Mouse (Mus musculus) hindbrain, embryonic 10.5 days (tissue): ENCODE measurements at regions not wholly inside any gene's neighbourhood (a gene's known extent, or its start where the extent isn't known, plus 50 kb on each side); places are given as distances from the start of the nearest gene placed in this dataset.

Source experiments
- DNase-seq: peaks from one replicate; pipeline ENCODE4 v3.0.0-alpha.2; 2017; ENCODE audit warnings: low spot score
- H3K27ac ChIP-seq: fragments of 300-500 bp; sonication (generic); 2 replicates; pipeline ENCODE4 v1.5.1; 2016; ENCODE audit warnings: mild to moderate bottlenecking, moderate library complexity
- H3K27me3 ChIP-seq: fragments of 300-500 bp; sonication (generic); 2 replicates; pipeline ENCODE4 v1.6.1; 2016; ENCODE audit warnings: mild to moderate bottlenecking; ENCODE audit not compliant: poor library complexity, insufficient read depth, severe bottlenecking
- H3K36me3 ChIP-seq: fragments of 300-500 bp; sonication (generic); 2 replicates; pipeline ENCODE4 v1.6.1; 2016; ENCODE audit warnings: mild to moderate bottlenecking, moderate library complexity
- H3K4me1 ChIP-seq: fragments of 300-500 bp; sonication (generic); replicated peaks from 2 replicates; pipeline ENCODE4 v1.6.1; 2016; ENCODE audit warnings: mild to moderate bottlenecking
- H3K4me3 ChIP-seq: fragments of 300-500 bp; sonication (generic); 2 replicates; pipeline ENCODE4 v1.5.1; 2016; ENCODE audit warnings: mild to moderate bottlenecking, moderate library complexity
- H3K9me3 ChIP-seq: fragments of 300-500 bp; sonication (generic); 2 replicates; pipeline ENCODE4 v1.6.1; 2016; ENCODE audit warnings: mild to moderate bottlenecking, moderate library complexity
- WGBS: fragments of 180-500 bp; shearing (Covaris S2); methylation state at CpG from one replicate; pipeline ENCODE4 v1.1.7; 2016; 5-methylcytosine and 5-hydroxymethylcytosine counted together

DNA sequence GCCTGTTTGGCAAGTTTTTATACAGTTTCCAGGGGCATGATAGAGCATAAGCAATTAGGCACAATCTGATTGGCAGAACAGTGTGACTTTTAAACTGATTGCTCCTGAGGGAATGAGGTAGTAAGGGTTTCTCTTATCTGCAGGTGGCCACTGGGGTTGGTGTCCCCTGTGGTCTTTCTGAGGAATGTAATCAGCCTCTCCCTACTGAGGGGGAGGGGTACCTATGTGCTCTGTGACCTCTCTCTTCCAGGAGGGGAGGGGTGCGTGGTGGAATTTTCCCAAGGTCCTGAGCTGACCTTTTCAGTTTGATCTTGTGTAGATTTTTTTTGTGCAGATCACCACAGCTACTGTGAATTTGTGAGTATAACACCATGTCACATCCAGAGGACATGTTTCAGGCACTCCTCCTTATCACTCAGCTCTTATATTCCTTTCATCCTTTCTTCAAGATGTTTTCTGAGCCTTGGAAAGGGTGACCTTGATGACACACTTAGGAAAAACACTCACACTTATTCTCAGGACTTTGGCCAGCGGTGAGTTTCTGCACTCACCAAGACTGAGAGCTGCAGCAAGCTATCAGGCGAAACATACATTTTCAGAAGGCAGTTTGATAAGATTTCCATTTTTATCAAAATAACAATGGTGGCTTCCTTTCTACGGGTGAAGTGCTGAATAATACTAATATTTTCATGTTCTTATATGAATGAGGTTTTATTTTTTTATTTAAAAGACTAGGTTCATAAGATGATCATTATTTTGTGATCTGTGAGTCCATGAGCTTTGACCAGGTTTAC lies 238.7 kb upstream of the Mmadhc start:
- no peak overlapping the region for H3K4me3 ChIP-seq
- WGBS = 84% methylated on average over 4 of the region's 4 CpGs
- H3K27me3 ChIP-seq = no peaks in the 10 kb centered on the region
- H3K36me3 ChIP-seq = no peaks in the 10 kb centered on the region
- H3K27ac ChIP-seq = no peak overlapping the region
- H3K9me3 ChIP-seq = no peaks in the 10 kb centered on the region
- H3K4me1 ChIP-seq = no peaks in the 10 kb centered on the region
- DNase-seq = no peak

DNA sequence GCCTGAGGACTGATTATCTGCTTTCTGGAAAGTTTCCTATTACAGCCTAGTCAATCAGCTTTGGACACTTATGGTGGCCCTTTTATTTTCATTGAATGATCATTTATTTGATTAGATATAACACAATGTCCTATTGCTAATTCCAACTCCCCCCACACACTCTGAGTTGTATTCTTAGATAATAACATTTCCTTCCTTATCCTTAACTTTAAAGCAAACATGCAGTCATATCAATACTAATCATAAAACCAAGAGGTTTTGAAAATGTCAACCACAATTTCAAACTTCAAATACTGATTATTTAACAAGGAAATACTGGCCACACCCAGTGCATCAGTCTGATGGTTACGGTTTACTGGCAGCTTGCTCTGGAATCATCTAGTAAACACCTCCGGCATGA lies 237.1 kb upstream of the Mmadhc start:
- Histone ChIP-seq H3K9me3 (no peaks in the 10 kb centered on the region), H3K27ac (no peak overlapping the region), H3K36me3 (no peaks in the 10 kb centered on the region), H3K4me3 (no peak overlapping the region), H3K4me1 (no peaks in the 10 kb centered on the region), H3K27me3 (no peaks in the 10 kb centered on the region)
- WGBS = 96% methylated on average over 2 of the region's 2 CpGs
- DNase-seq = no peak

DNA sequence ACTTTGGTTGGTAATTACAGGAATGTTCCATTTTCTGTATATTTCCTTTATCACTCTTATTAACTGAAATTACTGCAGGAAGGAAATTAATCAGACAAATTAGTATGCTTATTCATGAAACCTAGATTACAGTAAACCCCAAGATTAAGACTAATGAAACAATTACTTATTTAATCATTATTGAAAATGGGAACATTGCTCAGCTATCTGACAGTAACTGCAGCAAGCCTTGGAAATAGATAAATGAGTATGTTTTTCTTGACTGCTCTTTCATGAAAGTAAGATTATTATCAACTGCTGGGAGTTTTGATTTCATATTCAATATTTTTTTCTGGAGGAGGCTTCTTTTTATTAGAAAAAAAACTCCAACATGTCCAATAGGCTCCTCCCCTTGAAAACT lies 230.8 kb upstream of the Mmadhc start:
- H3K27me3 ChIP-seq = no peaks in the 10 kb centered on the region
- no peaks in the 10 kb centered on the region for H3K4me1 ChIP-seq
- no peaks in the 10 kb centered on the region for H3K9me3 ChIP-seq
- H3K27ac ChIP-seq = no peak overlapping the region
- DNase-seq = no peak
- no peak overlapping the region for H3K4me3 ChIP-seq
- no peaks in the 10 kb centered on the region for H3K36me3 ChIP-seq

DNA sequence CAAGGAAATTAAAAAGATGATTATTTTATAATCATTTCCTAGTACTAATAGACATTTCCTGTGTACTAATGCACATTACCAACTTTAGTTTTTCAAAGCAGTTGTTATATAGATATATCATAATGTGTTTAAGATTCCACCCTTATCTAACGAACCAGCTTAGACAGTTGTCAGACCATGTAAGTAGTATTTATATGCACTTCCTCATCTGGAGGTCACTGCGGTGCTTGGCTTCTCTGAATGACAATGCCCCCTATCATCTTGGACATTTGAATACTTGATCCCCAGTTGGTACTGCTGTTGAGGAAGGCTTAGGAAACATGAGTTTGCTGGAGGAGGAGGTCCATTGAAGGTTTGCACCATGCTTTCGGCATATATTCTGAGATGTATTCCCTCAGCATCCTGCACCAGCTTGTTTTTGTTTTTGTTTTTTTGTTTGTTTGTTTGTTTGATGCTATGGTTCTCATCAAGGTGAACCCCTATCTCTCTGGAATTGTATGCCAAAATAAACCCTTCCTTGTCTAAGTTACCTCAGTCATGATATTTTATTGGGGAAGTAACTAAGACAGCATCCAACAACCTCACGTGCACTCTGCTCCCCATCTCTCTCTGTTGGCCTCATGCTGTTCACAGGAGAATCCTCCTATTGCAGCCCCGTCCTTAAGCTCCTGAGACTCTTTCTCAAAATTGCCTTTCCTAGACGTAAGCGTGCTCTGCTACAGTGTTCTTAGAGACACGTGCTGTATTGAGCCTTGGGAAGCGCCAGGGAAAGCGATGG lies 228.4 kb upstream of the Mmadhc start:
- DNase-seq = no peak
- H3K27me3 ChIP-seq = no peaks in the 10 kb centered on the region
- no peaks in the 10 kb centered on the region for H3K9me3 ChIP-seq
- no peak overlapping the region for H3K4me3 ChIP-seq
- 91% methylated on average over 10 of the region's 10 CpGs for WGBS
- peaks cover 6% of the 10 kb centered on the region; the same call in 1 of the 2 replicates for H3K4me1 ChIP-seq
- H3K36me3 ChIP-seq = no peaks in the 10 kb centered on the region
- no peak overlapping the region for H3K27ac ChIP-seq

DNA sequence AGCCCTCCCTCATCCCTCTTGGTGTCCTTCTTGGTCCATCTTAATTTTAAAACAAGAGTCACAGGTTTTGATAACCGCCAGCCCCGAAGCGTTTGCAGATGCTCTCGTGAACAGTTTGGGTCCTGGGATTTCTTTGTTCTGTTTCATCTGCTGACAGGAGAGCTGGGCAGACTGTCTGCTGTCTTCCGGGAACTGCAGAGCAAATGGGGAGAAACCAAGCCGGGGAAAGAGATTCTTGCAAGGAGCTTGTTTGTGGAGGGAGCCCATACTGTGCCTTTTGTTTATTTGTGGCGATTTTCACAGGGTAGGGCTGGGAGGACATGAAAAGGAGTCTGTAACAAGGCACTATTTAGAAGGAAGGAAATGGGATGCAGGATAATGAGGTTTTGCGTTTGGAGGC lies 223.6 kb upstream of the Mmadhc start:
- 17% methylated on average over 8 of the region's 8 CpGs for WGBS
- no peaks in the 10 kb centered on the region for H3K9me3 ChIP-seq
- no peaks in the 10 kb centered on the region for H3K36me3 ChIP-seq
- no peak for DNase-seq
- H3K27me3 ChIP-seq = no peaks in the 10 kb centered on the region
- H3K4me3 ChIP-seq = no peak overlapping the region
- H3K4me1 ChIP-seq = peaks cover 11% of the 10 kb centered on the region; the same call in 1 of the 2 replicates
- H3K27ac ChIP-seq = peak overlapping the region; percentile 63

DNA sequence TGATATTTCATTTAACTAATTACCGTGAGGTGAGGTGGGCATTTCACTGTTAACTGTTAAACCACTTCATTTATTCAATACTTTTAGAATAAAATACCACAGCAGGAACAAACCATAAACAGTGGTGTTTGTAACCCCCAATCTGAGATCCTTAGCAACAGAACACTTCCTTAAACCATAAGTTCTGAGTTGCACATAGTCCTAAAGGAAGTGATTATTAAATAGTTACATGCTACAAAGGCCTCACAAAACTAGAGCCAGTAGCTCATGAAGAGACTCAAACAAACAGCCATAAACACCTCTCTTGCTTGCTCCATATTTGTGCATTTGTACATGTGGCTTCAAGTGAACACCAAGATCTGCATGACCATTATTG lies 222.5 kb upstream of the Mmadhc start:
- DNase-seq = no peak
- Histone ChIP-seq H3K4me1 (peaks cover 11% of the 10 kb centered on the region; the same call in 1 of the 2 replicates), H3K27ac (no peak overlapping the region), H3K36me3 (no peaks in the 10 kb centered on the region), H3K4me3 (no peak overlapping the region), H3K27me3 (no peaks in the 10 kb centered on the region), H3K9me3 (no peaks in the 10 kb centered on the region)
- WGBS = 74% methylated on average over 1 of the region's 1 CpGs

DNA sequence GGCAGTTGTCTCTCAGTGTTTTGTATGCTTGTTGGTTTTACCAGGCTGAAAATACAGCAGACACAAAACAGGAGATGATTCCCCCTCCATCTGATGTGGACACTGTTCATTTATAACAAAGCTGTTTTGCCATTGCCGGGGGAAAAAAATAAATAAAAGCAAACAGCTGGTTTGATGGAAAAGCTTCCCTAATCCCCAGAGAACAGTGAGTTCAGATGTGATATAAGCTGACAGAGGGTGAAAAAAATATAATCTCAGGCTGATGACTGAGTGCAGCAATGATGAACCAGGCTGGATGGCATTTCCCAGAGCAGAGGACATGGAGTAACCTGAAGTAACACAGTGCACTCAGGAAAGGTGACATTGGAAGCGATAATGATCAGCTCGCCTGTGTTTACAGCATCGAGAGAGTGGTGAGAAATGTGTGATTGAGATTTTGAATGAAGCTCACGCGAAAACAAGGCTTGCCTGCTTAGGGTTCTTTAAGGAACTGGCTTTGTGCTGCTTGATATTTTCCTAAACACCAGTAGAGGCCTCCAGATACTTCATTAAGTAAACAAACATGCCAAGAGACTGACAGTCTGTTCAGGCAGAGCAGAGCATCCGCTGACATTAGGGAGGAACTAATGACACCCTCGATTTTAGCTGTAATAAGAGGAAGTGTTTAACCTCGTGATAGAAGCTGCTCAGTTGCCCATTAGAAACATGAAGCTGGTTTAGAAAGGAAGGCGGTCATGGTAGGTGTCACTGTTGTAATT lies 221.9 kb upstream of the Mmadhc start:
- DNase-seq = no peak
- 69% methylated on average over 10 of the region's 10 CpGs for WGBS
- 0 out of 2 replicates have a peak overlapping the region, but pooled peaks have one; percentile 35 for H3K27ac ChIP-seq

DNA sequence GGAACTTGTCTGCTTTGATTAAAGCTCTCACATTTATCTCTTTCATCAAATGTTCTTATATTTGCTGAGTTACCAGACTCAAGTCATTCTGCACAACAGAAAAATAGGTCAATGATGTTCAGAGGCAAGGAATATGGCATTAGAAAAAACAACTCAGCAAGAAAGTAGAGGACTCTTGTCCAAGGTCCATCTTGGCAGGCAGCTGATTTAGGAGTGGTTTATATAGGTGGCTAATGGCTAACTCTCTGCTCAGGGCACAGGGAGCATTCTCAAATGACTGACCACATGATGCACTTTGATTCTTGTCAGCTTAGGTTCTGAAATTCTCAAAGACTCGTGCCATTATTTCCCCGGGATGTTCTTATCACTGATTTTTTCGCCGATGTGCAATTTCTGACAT lies 216.7 kb upstream of the Mmadhc start:
- H3K4me3 ChIP-seq = no peak overlapping the region
- no peak overlapping the region for H3K27ac ChIP-seq
- H3K4me1 ChIP-seq = no peaks in the 10 kb centered on the region
- no peak for DNase-seq
- H3K9me3 ChIP-seq = peaks cover 3% of the 10 kb centered on the region; the same call in 1 of the 2 replicates
- H3K36me3 ChIP-seq = no peaks in the 10 kb centered on the region
- 92% methylated on average over 4 of the region's 4 CpGs for WGBS
- no peaks in the 10 kb centered on the region for H3K27me3 ChIP-seq

More for the DNA sequence above, 221.9 kb upstream of the Mmadhc start:
- H3K36me3 ChIP-seq = no peaks in the 10 kb centered on the region
- H3K4me1 ChIP-seq = peaks cover 11% of the 10 kb centered on the region; the same call in 1 of the 2 replicates
- no peaks in the 10 kb centered on the region for H3K9me3 ChIP-seq
- H3K4me3 ChIP-seq = no peak overlapping the region
- no peaks in the 10 kb centered on the region for H3K27me3 ChIP-seq

DNA sequence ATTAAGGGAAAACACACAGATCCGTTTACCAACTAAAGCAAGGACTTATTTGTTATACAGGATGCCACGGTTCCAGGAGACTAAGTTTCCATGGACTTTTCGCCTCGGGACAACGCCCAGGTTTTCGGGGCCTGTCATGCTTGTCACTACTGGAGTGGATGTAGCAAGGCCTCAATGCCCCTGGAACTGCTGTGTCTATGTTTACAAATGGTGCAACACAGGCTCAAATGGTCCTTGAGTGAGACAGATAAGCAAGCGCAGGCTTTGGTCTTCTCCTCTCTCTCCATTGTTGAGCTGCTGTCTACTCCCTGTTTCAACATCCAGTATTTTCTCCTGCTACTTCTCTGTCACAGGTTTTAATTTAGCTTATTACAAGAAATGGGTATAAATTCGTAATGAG lies 202.1 kb upstream of the Mmadhc start:
- no peak overlapping the region for H3K27ac ChIP-seq
- H3K4me1 ChIP-seq = no peaks in the 10 kb centered on the region
- WGBS = 91% methylated on average over 8 of the region's 8 CpGs
- no peak for DNase-seq
- no peaks in the 10 kb centered on the region for H3K9me3 ChIP-seq
- H3K4me3 ChIP-seq = no peak overlapping the region
- no peaks in the 10 kb centered on the region for H3K36me3 ChIP-seq
- H3K27me3 ChIP-seq = no peaks in the 10 kb centered on the region

DNA sequence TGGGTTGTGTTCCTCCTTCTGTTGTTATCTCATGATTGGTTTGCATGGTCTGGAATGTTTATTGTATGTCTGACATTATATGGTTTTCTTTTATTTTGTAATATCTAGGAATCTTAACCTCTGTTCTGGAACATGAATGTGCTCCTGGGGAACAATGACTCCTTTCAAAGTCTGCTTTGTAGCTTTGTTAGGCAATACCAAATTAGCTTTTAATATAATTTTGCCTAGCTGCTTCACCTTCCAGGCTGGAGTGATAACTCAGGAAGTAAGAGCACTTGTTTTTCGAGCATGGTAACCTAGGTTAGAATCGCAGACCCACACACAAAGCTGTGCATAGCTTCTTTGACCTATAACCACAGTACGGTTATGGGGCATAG lies 199.4 kb upstream of the Mmadhc start:
- Histone ChIP-seq H3K9me3 (no peaks in the 10 kb centered on the region), H3K36me3 (no peaks in the 10 kb centered on the region), H3K27ac (no peak overlapping the region), H3K4me3 (no peak overlapping the region), H3K4me1 (no peaks in the 10 kb centered on the region), H3K27me3 (no peaks in the 10 kb centered on the region)
- no peak for DNase-seq
- WGBS = 86% methylated on average over 3 of the region's 3 CpGs

DNA sequence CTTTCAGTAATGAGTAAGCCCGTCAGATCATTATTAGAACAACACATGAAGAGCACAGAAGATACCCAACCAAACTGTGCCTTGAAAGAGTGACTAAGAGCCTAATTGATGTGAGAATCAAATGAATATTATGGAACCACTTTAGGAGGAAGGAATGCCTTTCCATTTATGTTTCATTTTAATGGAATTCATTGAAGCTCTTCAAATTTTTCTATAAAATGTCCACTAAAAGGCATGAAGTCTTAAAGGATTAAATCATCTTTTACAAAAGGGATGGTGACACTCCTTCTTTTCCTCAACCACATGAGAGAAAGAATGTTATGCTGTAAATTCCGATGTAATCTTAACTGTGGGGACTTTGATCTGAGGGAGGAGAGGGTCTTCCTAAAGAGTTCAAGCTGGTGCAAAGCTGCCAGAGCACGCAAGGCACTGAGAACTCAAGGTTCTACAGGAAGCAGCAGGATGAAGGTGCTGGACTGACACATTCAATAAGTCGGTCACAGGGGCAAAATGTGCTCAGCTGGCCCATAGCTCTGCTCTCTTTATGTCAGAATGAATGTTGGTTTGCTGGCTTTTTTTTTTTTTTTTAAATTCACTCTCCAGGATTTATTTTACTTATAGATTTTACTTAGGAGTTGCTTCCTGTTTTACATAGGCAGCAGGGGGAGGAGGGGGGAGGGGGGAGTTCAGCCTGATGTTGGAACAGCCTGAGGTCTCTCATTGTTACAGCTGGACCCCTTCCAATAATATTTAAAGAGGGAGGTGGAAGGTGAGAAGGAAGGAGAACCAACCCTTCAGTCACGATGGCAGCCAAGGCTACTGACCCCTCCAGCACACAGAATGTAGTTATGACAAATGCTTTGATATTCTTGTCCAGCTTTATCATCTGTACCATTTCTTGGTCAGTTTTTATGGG lies 198.8 kb upstream of the Mmadhc start:
- Histone ChIP-seq H3K9me3 (no peaks in the 10 kb centered on the region), H3K4me3 (no peak overlapping the region), H3K36me3 (no peaks in the 10 kb centered on the region), H3K4me1 (no peaks in the 10 kb centered on the region), H3K27ac (no peak overlapping the region), H3K27me3 (no peaks in the 10 kb centered on the region)
- WGBS = 73% methylated on average over 5 of the region's 5 CpGs
- peak; percentile 12 for DNase-seq

DNA sequence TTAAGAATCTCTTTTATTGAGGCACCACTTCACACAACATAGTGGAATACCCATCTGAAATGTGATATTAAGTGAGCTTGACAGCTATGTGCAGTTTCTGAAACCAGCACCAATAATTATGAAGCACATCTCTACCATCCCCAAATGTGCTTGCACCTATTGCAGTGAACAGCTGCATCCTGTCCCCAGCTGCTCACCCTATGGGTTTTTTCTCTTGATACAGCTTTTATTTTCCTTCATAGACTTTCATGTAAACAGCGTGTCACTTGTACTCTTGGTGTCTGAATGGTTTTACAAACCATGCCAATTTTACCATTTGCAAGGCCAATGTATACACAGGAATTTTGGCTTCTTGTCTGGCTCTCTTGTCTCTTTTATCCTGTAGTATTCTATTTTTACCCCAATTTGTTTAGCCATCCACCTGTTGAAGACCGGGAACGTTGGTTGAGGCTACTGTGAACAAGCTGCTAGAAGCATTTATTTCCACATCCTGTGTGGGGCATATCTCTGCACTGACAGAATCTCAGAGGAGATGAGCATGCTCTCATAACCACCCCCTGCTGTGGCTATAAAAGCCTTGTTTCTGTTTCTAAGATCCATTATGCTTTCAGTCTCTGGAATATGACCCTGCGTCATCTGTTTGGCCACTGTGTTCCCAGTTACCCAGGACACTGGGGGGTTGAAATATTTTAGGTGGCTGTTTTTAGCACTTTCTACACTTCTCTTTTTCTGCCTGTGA lies 197.2 kb upstream of the Mmadhc start:
- DNase-seq = no peak
- 84% methylated on average over 4 of the region's 4 CpGs for WGBS
- no peak overlapping the region for H3K27ac ChIP-seq
- no peaks in the 10 kb centered on the region for H3K9me3 ChIP-seq
- no peaks in the 10 kb centered on the region for H3K36me3 ChIP-seq
- H3K27me3 ChIP-seq = no peaks in the 10 kb centered on the region
- no peaks in the 10 kb centered on the region for H3K4me1 ChIP-seq
- no peak overlapping the region for H3K4me3 ChIP-seq
